Mouse (Mus musculus) MEL-GATA-1-ER (cell line): ENCODE data around the gene Vps54.
A peak's percentile ranks its signal among the peaks of the same experiment; 100 is the strongest.
"Not testable (repeated sequence)": the region's sequence is repeated elsewhere in the genome, so short reads cannot be mapped to it uniquely, and the experiment has no call there.

Source experiments
- DNase-seq: peaks from one replicate; pipeline ENCODE4 v3.0.0-alpha.2; 2012; ENCODE audit warnings: low read depth; ENCODE audit errors: extremely low read depth

Vps54 gene

GRCm38 (mm10) chr11:21241351-21241750, 2.3 kb downstream of the Vps54 start:
- no peak for DNase-seq

DNA sequence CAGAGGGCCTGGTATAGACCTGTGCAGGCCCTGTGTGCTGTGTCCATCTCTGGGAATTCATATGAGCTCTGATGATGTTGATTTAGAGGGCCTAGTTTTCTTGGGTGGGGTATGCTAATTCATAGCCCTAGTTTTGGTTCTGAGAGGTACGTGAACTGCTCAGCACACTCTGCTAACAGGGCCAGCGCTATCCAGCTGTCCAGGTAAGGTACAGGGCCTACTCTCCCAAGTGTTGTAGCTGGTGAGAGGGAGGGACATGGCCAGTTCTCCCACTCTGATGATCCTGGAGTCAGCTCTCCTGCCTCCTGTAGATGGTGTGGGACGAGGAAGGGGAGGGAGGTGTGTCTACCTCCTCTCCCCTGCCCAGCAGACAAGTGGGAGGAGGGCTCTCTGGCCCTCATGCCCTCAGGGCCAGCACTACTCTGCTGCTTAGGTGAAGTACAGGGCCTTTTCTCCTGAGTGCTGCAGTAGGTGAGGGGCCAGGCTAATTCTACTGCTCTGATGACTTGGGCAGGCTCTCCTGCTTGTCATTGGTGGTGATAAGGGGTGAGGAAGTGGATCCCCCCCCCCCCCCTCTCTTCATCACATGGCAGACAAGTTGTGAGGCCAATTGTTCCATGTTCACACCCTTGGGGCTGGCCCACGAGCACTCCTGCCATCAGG, 8.3 kb downstream of the Vps54 start:
- no peak for DNase-seq

DNA sequence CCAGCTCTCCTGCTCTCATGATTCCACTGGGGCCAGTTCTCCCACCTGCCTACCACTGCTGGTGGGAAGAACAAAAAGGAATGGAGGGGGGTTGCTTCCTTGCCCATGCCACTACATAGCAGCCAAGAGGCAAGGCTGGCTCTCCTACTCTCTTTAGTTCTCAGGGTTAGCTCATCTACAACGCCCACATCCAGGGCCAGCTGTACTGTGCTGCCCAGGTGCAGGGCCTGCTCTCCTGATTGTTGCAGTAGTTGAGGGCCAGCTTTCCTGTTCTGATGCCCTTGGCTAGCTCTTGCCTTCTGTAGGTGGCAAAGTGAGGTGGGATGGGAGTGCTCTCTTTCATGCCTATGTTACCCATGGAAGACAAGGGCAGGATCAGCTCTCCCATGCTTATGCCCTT, 8.9 kb downstream of the Vps54 start:
- DNase-seq: no peak

GRCm38 (mm10) chr11:21250366-21250765, 11.3 kb downstream of the Vps54 start:
- DNase-seq: no peak

DNA sequence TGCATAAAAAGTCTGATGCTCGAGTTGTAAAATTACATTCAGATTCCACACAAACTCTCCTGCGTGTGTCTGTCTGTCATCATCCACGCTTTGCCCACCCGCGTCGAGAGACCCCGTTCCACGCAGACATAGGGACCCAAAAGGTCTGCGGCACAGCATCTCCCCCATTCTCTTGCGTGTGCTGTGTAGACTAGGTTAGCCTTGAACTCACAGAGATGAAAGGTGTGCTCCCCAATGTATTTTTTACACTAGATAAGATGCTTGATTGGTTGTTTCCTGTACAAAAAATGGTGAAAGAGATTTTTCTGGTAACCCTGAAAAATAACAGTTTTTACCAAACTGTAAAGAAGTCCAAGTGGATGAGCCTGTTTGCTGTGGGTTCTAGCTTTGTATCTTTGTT, 19.5 kb downstream of the Vps54 start:
- DNase-seq: not testable (repeated sequence)

- peak; percentile 40 for DNase-seq
Measured at GRCm38 (mm10) chr11:21265423-21265822, 26.3 kb downstream of the Vps54 start.

DNA sequence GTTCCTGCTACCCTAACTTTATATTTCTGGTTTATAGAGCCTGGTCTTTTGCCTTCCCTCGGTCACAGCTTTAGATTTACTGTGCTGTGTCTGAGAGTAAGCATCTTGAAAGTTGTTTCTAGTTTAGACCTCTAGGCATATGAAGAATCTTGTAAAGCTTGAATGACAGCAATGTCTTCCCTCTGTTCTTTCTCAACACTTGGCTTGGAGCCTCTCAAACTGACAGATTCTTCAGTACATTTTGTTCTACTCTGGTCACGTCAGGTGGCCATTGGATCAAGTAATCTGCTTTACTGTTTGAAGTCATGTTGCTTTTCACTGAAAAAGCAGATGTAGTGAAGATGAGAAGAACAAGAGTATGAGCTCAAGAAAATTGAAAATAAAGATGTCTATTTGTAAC, 37.1 kb downstream of the Vps54 start:
- DNase-seq: no peak

DNA sequence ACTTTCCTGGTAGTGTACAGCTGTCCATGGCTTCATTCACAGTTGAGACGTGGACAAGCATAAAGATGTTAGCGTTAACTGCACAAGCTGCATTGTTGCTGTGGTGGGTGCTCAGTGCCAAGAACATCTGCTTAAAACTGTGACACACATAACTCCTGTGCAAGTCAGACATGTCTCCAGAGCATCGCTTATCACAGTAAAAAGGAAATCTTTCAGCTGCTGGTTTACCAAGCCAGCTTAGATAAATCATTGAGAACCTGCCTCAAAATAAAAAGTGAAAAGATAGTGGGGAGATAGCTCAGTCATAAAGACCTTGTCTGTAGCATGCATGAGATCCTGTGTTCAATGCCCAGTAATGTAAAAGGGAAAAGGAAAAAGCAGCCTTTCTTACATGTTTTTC, 47.3 kb downstream of the Vps54 start:
- no peak for DNase-seq

DNA sequence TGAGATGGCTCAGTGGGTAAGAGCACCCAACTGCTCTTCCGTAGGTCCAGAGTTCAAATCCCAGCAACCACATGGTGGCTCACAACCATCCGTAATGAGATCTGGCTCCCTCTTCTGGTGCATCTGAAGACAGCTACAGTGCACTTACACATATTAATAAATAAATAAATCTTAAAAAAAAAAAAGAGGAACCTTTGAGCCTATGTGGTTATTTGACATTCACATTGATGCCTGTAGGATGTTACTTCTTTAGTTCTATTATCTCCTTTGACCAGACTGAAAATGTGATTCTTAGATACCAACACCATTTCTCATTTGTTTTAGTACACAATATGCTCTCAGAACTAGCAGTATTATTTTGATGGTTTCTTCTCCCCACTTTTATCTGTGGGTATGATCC, 49.1 kb downstream of the Vps54 start:
- DNase-seq: peak; percentile 75

DNA sequence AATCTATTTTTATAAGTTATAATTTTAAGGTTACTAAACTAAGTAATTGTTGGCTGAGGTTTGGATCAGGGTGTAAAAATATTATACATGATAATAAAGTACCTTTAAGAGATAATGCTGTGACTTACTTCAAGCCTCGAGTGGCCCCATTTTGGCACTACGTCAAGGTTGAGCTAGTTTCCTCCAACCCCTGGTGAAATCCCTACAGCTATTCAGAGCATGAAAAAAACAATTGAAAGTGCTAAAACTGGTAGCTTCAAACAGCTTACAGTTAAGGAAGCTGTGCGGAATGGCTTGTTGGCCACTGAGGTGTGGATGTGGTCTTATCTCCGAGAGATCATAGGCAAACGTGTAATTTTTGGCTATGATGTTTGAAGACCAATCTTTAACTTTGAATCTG, 56.4 kb downstream of the Vps54 start:
- DNase-seq: no peak

DNA sequence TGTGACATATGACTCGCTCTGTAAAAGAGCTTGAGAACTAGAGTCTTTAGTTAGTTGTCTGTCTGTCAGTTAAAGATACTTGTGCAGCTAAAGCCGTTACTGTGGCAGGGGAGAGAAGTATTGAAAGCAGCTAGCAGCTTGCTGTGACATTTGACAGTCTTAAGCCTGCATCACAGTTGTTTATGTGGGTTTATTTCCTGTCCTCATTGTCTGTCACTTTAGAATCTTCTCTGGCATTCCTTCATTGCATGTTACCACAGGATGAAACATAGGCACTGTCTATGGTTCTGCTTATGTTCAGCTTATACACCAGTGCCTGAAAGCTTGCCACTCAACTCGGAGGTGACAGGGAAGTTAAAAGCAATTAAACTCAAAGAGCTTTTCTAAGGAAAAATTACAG, 64.5 kb downstream of the Vps54 start:
- no peak for DNase-seq

DNA sequence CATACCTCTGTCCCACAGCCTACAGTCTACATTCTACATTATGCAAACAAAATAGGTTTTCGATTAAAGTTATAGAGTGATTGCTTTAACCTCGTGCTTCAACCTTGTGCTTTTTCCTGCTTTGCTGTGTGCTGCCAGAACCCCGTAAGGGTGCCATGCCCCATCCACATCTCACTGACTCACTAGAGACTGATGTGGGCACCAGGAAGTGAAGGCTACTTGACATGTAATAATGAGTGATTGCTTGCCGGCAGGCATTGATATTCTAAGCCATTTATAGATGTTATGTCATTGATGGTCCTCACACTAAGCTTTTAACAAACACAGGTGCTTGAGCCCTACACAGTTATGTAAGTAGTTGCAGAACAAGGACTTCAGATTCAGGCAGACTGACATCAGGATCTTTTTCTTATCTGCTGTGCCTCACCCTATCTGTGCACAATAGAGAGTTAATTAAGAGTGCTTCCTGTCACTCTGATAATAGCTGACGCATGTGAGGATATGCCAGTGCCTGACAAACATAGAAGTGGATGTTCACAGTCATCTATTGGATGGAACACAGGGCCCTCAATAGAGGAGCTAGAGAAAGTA, 68.1 kb downstream of the Vps54 start:
- DNase-seq: no peak

DNA sequence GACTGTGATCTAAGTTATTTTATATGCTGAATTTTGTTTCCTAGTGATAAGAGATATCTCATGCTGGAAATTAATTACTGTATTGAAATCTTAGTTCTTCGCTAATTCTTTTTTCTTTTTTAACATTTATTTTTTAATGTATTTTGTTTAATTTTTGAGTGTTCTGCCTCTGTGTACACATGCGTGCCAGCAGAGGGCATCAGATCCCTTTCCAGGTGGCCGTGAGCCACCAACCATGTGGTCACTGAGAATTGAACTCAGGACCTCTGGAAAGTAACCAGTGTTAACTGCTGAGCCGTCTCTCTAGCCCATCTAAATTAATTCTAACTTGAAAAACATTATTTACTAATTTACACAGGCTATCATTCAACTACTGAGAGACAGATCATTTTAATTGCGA, 69.0 kb downstream of the Vps54 start:
- DNase-seq: no peak

DNA sequence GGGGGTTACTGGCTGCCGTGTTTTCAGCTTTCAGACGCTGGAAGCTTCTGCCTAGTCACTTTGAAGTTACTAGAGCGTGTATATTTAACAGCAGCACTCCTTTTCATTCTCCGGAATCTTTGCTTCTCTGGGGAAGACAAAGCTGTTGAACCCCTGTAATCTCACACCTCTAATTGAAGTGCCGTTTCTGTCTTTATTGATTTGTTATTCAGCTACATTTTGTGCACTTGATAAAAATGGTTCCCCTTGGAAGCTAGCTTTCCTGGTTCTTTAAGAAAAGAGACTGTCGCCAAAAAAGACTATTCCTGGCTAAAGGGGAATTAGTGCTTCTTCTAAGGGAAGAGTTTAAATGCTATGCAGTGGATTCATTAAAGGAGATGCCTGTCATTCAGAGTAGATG, 70.4 kb downstream of the Vps54 start:
- no peak for DNase-seq

DNA sequence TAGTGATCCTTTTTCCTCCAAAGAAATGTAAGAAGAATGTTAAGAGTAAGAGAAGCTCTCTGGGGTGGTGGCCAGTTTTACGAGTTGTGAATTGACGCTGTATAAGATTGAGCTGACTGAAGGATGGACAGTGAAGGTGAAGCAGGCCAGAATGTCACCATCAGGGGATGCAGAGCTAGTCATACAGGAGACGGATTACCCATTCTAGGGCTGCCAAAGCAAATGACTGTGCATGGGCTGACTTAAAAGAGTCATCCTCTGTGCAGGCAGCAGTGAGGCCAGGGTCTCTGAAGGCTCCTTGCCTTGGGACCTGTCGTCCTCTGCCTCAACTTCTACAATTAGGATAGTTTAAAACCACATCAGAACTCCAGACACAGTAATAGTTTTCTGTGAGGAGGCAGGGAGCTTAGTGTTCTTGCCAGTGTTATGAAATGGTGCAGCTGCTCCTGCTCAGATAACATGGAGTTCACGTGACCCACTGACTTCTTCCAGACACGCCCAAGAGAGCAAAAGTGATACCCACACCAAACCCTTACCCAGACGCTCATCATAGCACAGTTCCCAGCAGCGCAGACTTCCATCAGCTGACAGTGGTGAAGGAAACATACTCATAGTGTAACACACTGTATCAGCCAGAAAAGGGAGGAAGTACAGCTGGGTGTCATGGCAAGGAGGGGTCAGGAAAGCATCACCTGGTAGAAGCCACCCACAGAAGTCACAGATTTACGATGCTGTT, 75.0 kb downstream of the Vps54 start:
- no peak for DNase-seq

- DNase-seq: no peak
Measured at GRCm38 (mm10) chr11:21321577-21321976, 82.5 kb downstream of the Vps54 start.

DNA sequence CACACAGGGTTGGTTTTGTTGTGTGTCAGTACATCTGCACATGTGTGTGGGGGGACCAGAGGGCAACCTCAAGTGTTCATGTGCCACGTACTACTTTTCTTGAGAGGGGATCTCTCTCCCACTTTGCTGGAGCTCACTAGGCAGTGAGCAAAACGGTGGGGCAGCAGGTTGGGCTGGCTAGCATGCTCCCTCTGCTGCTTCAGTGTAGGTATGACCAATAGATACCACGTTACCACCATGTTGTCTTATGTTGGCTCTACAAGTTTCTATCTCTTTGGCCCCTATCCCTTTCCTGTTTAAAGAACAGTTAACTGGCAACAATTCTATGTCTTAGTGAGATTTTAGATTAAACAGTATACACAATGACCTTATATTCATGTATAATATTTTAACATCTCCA, 83.3 kb downstream of the Vps54 start:
- DNase-seq: no peak

DNA sequence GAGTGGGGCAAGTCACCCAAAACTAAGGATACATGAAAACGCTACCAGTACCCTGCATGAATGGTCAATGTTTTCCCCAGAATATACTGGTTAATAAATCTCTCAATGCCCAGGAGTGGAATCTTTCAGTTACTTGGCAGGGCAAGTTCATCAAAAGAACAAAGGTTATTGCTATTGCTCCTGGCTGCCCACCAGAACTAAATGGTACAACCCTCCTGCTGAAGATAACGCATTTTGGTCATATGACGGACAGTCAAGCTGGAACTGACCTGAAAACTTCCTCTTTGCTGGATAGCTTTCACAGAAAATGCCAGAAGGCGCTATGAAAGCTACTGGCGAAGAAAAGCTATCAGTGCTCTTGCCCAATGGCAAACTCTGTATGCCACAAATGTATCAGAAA, 86.7 kb downstream of the Vps54 start:
- no peak for DNase-seq

DNA sequence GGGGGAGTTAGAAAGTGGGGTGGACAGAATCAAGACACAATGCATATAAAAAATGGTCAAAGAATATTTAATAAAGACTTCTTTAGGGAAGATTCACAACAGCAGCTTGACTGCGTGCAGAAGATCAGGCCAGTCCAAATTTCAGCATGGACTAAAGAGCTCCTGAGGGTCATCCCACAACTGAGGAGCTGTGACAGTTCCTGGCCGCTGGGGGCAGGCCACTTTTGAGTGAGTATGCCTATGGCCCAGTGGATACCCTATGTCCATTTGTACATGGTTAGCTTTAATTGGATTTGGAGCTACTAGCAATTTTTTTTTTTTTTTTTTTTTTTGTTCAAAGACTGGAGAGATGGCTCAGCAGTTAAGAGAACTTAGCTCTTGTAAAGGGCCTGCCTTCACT, 87.7 kb downstream of the Vps54 start:
- no peak for DNase-seq

DNA sequence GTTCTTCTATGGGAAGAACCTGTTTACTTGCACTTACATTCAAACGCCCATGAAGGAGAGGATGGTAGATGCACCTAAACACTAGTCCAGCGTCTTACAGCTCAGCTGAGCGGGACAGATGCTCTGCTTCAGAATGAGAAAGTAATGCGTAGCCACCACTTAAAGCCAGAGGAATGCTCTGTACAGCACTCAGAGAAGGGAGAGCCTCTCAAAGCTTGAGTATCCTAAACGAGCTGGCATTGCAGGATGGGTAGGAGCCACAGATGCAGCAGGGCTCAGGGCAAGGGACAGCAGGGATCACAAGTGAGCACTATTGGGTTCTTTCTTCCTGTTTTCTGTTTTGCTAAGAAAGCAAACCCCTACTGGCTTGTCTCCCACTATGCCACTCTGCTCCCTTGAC, 88.4 kb downstream of the Vps54 start:
- DNase-seq: no peak

DNA sequence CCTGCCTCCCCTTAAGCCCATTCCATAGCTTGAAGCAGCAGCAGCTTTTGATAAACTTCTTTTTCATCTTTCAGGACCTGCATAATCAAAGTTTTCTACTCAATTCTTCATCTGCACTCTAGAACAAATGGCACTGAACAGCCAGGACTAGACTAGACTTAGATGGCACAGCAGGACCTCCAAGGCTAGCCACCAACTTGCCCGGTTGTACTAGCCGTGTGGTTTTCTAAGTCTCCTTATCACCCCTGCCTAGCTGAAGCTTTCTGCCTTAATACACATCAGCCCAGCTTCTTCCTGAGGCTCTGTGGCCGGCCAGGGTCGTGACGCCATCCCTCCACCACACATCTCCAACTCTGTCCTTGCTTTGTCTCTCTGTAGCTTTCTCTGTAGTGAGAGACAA, 89.1 kb downstream of the Vps54 start:
- DNase-seq: no peak

GRCm38 (mm10) chr11:21332639-21333295, 93.7 kb downstream of the Vps54 start:
- DNase-seq: no peak
